Mouse (Mus musculus) limb, embryonic 14.5 days (tissue): ENCODE data around the gene Cacna1i. TPM values are rescaled to one million over a fixed set of nuclear protein-coding genes. Genes with fewer than 3 reads are reported as not detected.

Experiments
- ATAC-seq: fragments of 200-750 bp; cut with Nextera tagmentation; 2 replicates; pipeline ENCODE4 v1.8.0; 2017; ENCODE audit warnings: low read depth, moderate number of reproducible peaks, moderate TSS enrichment; ENCODE audit not compliant: low FRiP score
- DNase-seq: peaks from one replicate; pipeline ENCODE4 v3.0.0-alpha.2; 2015; ENCODE audit warnings: low spot score
- H3K27ac ChIP-seq: fragments of 300-500 bp; sonication (generic); replicated peaks from 2 replicates; pipeline ENCODE4 v1.5.1; 2014; ENCODE audit warnings: low read depth, mild to moderate bottlenecking, low read length, moderate library complexity, mixed read lengths
- H3K27me3 ChIP-seq: fragments of 300-500 bp; sonication (generic); 2 replicates; pipeline ENCODE4 v1.6.1; 2014; ENCODE audit warnings: low read length, mixed read lengths; ENCODE audit not compliant: control insufficient read depth, insufficient read depth
- H3K36me3 ChIP-seq: fragments of 300-500 bp; sonication (generic); 2 replicates; pipeline ENCODE4 v1.6.1; 2014; ENCODE audit warnings: mild to moderate bottlenecking, low read length, moderate library complexity, mixed read lengths; ENCODE audit not compliant: control insufficient read depth, insufficient read depth
- H3K4me1 ChIP-seq: fragments of 300-500 bp; sonication (generic); 2 replicates; pipeline ENCODE4 v1.6.1; 2014; ENCODE audit warnings: antibody characterized with exemption, low read length, mixed read lengths; ENCODE audit not compliant: control insufficient read depth, insufficient read depth
- H3K4me2 ChIP-seq: fragments of 300-500 bp; sonication (generic); replicated peaks from 2 replicates; pipeline ENCODE4 v1.6.1; 2014; ENCODE audit warnings: low read depth, mild to moderate bottlenecking, low read length, moderate library complexity; ENCODE audit not compliant: severe bottlenecking
- H3K4me3 ChIP-seq: fragments of 300-500 bp; sonication (generic); replicated peaks from 2 replicates; pipeline ENCODE4 v1.5.1; 2014; ENCODE audit warnings: low read length
- H3K9ac ChIP-seq: fragments of 300-500 bp; sonication (generic); 2 replicates; pipeline ENCODE4 v1.6.1; 2014; ENCODE audit warnings: mild to moderate bottlenecking, low read depth, low read length, moderate library complexity; ENCODE audit not compliant: severe bottlenecking
- H3K9me3 ChIP-seq: fragments of 300-500 bp; sonication (generic); 2 replicates; pipeline ENCODE4 v1.6.1; 2016; ENCODE audit warnings: low read length; ENCODE audit not compliant: control insufficient read depth
- POLR2A ChIP-seq: fragments of 200-500 bp; IDR thresholded peaks from 2 replicates; pipeline ENCODE4 v1.8.0; 2012; ENCODE audit warnings: inconsistent platforms, mild to moderate bottlenecking, moderate library complexity, borderline replicate concordance; ENCODE audit not compliant: insufficient read depth, insufficient read length; ENCODE audit errors: extremely low read depth
- WGBS: fragments of 180-500 bp; shearing (Covaris S2); extraction: QIAGEN DNeasy Blood & Tissue Kit; methylation state at CpG from one replicate; pipeline ENCODE4 v1.1.7; 2014; 5-methylcytosine and 5-hydroxymethylcytosine counted together
- polyA plus RNA-seq, 2 experiments: library from polyadenylated mRNA; depleted of rRNA in 1 of 2; stranded (reverse) in 1 of 2; unstranded in 1 of 2; fragments of >200 nt; fragmentation: Nextera tagmentation in 1 of 2; extraction: Ambion mirVana in 1 of 2; gene quantifications; 2 replicates each; pipeline versions ENCODE4 v1.2.1 to v1.2.3; 2012 to 2014

Gene Cacna1i
- polyA plus RNA-seq, 2 experiments, result 0.03 to 0.34 TPM

DNA sequence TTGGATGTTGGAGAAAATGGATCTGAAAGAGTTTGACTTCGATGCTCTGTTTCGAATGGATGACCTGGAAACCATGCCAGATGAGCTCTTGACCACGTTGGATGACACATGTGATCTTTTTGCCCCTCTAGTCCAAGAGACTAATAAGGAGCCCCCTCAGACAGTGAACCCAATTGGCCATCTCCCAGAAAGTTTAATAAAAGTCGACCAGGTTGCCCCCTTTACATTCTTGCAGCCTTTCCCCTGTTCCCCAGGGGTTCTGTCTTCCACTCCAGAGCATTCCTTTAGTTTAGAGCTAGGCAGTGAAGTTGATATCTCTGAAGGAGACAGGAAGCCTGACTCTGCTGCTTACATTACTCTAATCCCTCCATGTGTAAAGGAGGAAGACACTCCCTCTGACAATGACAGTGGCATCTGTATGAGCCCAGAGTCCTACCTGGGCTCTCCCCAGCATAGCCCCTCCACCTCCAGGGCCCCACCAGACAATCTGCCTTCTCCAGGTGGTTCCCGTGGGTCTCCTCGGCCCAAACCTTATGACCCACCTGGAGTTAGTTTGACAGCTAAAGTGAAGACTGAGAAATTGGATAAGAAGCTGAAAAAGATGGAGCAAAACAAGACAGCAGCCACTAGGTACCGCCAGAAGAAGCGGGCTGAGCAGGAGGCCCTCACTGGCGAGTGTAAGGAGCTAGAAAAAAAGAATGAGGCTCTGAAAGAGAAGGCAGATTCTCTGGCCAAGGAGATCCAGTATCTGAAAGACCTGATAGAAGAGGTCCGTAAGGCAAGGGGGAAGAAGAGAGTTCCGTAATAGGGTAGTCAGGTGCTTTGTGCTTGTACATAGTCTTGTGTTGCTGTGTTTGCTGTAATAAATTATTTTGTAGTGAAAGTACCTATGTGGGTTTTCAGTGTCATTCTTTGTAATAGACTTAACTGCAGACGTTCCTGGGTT lies 30.1 kb upstream of the Cacna1i start:
- Histone ChIP-seq H3K36me3 (peaks cover 45% of the 10 kb centered on the region), H3K4me1 (peaks cover 30% of the 10 kb centered on the region), H3K4me3 (peak overlapping the region; percentile 97), H3K9me3 (no peaks in the 10 kb centered on the region), H3K27me3 (no peaks in the 10 kb centered on the region), H3K4me2 (peak overlapping the region; percentile 91), H3K9ac (peak overlapping the region; percentile 99), H3K27ac (peak overlapping the region; percentile 96)
- DNase-seq, result no peak
- 61% methylated on average over 12 of the region's 12 CpGs for WGBS
- no peak for ATAC-seq
- no peak for TF ChIP-seq POLR2A

DNA sequence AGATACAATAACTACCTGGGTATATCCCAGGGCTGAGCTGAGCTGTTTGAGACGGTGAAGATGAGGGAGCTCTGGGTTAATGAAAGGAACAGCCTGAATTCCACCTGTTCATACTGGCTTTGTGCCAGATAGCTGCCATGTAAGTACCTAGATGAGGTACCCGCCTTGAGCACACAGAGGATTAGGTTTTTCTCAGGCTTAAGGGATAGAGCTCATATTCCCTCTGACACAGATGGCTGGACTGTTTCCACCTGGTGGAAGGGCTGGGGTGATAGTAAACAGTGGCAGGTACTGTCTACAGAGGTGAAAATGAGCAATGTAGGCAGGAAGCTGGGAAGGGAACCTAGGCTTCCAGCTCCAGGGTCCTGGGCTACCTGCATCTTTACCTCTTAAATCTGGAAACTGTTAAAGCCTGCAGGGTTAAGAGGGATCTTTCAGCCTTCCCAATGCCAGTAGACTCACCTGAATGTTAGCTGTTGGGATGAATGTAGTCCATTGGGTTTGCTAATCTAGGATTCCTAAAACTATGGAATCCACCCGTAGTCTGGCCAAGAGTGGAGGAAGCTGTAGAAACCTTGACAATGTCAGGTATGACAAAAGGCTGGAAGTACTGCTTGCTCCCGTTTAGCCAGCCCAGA lies 29.3 kb upstream of the Cacna1i start:
- WGBS, result 25% methylated on average over 4 of the region's 4 CpGs
- H3K27me3 ChIP-seq, result no peaks in the 10 kb centered on the region
- DNase-seq (no peak), ATAC-seq (no peak)
- TF ChIP-seq POLR2A, result no peak
- H3K36me3 ChIP-seq, result peaks cover 42% of the 10 kb centered on the region
- peak overlapping the region; percentile 96 for H3K27ac ChIP-seq
- H3K4me1 ChIP-seq, result peaks cover 30% of the 10 kb centered on the region
- peak overlapping the region; percentile 97; the same call in 1 of the 2 replicates for H3K4me3 ChIP-seq
- no peaks in the 10 kb centered on the region for H3K9me3 ChIP-seq
- H3K4me2 ChIP-seq, result peak overlapping the region; percentile 91
- H3K9ac ChIP-seq, result no peak overlapping the region

DNA sequence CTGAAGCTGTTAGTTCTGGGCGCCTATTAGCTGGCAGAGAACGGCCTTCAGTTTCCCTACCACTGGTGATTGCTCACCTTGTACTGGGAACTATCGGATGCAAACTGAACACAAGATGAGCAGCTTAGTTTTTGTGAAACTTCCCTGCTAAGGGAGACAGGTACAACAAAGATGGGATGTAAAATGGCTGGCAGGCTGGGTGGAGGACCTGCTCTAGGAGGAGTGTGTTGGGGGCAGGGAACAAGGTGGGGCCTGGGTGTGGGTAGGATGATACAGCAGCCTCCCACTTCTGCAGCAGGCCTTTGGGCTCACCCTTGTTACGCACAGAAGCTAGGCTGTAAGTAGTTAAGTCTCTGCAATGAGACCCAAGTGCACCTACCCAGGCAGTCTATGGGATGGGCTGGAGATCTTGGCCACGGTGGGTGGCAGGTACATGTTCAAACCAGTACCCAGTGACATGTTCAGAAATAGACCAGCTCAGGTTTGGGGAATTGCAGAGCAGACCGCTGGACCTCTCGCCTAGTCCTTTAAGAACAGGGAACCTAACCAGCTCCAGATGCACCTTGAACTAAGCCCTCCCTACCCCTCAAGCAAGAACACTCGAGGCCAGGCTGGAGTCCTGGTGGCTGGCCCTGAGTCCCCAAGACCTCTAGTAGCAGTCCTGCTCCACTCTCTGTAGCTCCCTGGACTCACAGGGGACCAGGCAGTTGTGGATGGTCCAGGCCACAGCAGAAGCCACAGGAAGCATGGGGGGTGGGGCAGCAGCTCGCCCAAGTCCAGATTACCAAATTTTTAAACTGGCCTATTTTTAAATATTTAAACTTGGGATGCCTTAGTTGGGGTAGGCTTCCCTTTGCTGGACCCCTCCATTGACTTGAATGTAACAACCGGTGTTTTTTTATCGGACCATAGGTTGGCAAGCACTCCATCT lies 28.5 kb upstream of the Cacna1i start:
- Histone ChIP-seq H3K27me3 (no peaks in the 10 kb centered on the region), H3K4me3 (no peak overlapping the region), H3K9me3 (no peaks in the 10 kb centered on the region), H3K4me2 (no peak overlapping the region), H3K4me1 (peaks cover 35% of the 10 kb centered on the region), H3K36me3 (peaks cover 42% of the 10 kb centered on the region), H3K9ac (no peak overlapping the region), H3K27ac (peak overlapping the region; percentile 59; the same call in 1 of the 2 replicates)
- DNase-seq, result no peak
- no peak for TF ChIP-seq POLR2A
- ATAC-seq, result no peak
- WGBS, result 43% methylated on average over 11 of the region's 11 CpGs

DNA sequence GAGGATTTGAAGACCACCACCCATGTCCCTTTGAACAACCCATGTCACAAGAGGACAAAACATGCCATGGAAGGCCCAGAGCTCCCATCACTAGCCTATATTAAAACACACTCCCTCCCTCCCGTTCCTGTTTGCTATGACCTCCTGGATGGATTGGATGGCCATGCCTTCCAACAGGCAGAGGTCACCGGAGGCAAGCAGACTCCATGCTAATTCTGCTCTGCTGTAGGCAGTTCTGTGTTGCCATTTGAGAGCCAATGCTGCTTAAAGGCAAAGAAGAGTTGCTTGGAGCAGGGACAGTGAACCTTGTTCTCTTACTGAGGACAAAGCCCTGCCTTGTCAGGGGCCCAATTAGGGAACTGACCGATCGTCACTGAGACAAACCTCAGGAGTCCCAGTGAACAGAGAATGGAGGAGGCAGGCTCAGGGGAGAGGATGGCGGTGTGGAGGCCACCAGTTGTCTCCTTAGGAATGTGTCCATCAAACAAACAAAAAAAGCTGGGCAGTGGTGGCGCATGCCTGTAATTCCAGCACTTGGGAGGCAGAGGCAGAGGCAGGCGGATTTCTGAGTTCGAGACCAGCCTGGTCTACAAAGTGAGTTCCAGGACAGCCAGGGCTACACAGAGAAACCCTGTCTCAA lies 27.5 kb upstream of the Cacna1i start:
- 86% methylated on average over 8 of the region's 8 CpGs for WGBS
- no peak for DNase-seq
- Histone ChIP-seq H3K4me2 (no peak overlapping the region), H3K27ac (no peak overlapping the region), H3K36me3 (peaks cover 42% of the 10 kb centered on the region), H3K9ac (no peak overlapping the region), H3K4me3 (no peak overlapping the region), H3K9me3 (no peaks in the 10 kb centered on the region), H3K4me1 (peaks cover 28% of the 10 kb centered on the region), H3K27me3 (no peaks in the 10 kb centered on the region)
- ATAC-seq, result no peak
- TF ChIP-seq POLR2A, result no peak
